Mouse (Mus musculus): ENCODE data around the gene Tmod4. TPM values are rescaled to one million over a fixed set of nuclear protein-coding genes. Genes with fewer than 3 reads are reported as not detected.
A peak's percentile ranks its signal among the peaks of the same experiment; 100 is the strongest.

The Tmod4 gene
- polyA plus RNA-seq, 1 experiment: not detected

DNA sequence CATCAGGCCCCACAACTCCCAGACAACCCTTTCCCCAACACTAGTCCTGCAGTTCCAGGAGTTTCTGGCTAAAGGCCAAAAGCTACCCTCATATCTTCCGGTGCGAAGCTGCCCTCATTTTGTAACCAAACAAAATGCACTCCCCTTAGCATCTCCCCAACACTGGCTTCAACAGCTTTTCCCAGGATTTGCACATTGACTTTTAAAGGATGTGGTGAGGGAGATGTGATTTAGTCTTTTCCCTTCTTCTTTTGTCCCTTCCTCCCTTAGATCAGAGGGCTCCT lies 38.0 kb downstream of the Tmod4 start:
- H3K4me1 ChIP-seq (ENCODE audit: control insufficient read depth, insufficient read depth, low read length): peaks cover 29% of the 10 kb centered on the region
- H3K27ac ChIP-seq (ENCODE audit: insufficient read depth, low read depth, low read length): peak overlapping the region; percentile 15; the same call in 1 of the 2 replicates
- 35% methylated on average over 2 of the region's 2 CpGs for WGBS
- TF ChIP-seq CTCF (IDR thresholded peaks at IDR 0.05; ENCODE audit: insufficient read depth, low read depth, low read length): no peak
- no peak for TF ChIP-seq POLR2A (IDR thresholded peaks at IDR 0.05; ENCODE audit: insufficient read depth, low read depth, low read length)
- H3K4me3 ChIP-seq (ENCODE audit: insufficient read depth, low read depth, low read length): no peak overlapping the region

DNA sequence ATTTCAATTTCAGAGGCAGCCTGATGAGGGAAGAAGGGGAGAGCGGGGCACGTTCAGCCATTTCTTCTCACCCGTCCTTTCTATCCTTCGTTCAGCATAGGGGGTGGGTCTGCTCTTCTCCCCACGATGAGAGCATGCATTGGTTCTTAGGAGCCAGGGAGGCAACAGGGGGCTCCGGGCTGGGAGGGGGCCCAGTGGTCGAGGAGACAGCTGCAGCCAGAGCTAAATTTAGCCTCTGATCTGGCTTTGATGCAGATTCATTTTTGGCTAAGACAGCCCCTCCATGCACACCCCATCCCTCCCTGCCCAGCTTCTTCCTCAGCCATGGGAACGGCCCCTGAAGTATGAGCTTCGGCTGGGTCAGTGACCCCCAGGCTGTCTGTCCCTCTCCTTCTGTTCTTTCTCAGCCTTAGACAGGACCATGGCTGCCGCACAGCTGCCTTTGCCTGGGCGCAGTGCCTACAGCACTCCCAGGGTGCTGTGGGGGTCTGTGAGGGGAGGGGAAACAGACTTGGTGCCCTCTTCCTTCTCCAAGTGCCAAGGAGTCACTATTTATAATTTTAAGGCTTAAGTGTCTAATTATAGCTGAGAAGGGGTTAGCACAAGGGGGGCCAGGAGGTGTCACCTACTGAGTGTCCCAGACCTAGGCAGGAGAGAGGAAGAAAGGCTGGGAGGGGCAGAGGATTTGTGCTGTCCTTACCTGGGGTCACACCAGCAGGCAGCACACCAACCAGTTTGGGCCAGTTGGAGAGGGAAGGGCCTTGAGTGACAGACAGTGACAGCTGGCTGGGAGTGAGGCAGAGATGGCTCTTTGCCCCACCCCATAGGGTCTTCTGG lies 39.4 kb downstream of the Tmod4 start:
- Histone ChIP-seq H3K27ac (ENCODE audit: insufficient read depth, low read depth, low read length) (0 out of 2 replicates have a peak overlapping the region, but pooled peaks have one; percentile 31), H3K4me1 (ENCODE audit: control insufficient read depth, insufficient read depth, low read length) (peaks cover 29% of the 10 kb centered on the region), H3K4me3 (ENCODE audit: insufficient read depth, low read depth, low read length) (no peak overlapping the region)
- 41% methylated on average over 11 of the region's 11 CpGs for WGBS
- TF ChIP-seq POLR2A (IDR thresholded peaks at IDR 0.05; ENCODE audit: insufficient read depth, low read depth, low read length) (no peak), CTCF (IDR thresholded peaks at IDR 0.05; ENCODE audit: insufficient read depth, low read depth, low read length) (no peak)

DNA sequence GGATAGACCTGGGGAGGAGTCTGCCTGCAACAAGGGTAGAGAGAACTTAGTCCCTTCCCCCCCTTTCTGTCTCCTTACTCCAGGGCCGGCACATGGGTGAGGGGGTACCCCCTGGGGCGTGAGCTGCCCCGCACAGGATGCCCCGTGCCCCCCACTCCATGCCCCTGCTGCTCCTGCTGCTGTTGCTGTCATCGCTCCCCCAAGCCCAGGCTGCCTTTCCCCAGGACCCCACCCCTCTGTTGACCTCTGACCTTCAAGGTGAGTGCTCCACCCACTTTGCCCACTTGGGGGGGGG lies 39.9 kb downstream of the Tmod4 start:
- TF ChIP-seq CTCF (IDR thresholded peaks at IDR 0.05; ENCODE audit: insufficient read depth, low read depth, low read length): no peak
- no peak for TF ChIP-seq POLR2A (IDR thresholded peaks at IDR 0.05; ENCODE audit: insufficient read depth, low read depth, low read length)
- Histone ChIP-seq H3K4me3 (ENCODE audit: insufficient read depth, low read depth, low read length) (no peak overlapping the region), H3K4me1 (ENCODE audit: control insufficient read depth, insufficient read depth, low read length) (peaks cover 29% of the 10 kb centered on the region), H3K27ac (ENCODE audit: insufficient read depth, low read depth, low read length) (no peak overlapping the region)
- WGBS: 71% methylated on average over 5 of the region's 5 CpGs

DNA sequence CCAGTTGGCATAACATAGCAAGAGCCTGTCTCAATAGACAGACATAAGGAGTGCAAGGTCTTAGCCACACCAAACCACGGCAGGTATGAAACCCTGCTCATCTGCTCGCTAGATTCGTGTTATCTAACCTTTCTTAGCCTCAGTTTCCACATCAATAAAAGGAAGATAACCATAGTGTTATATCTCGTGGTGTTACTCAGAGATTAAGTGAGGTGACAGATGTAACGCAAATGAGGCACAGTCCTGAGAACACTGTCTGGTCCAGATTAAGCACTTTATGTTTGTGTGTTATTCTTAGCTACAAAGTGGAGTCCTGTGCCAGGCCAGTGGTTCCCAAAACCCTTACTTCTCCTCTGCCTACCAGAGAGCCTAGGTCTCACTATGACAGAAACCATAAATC lies 40.6 kb downstream of the Tmod4 start:
- Histone ChIP-seq H3K27ac (ENCODE audit: insufficient read depth, low read depth, low read length) (no peak overlapping the region), H3K4me1 (ENCODE audit: control insufficient read depth, insufficient read depth, low read length) (peaks cover 25% of the 10 kb centered on the region), H3K4me3 (ENCODE audit: insufficient read depth, low read depth, low read length) (no peak overlapping the region)
- TF ChIP-seq POLR2A (IDR thresholded peaks at IDR 0.05; ENCODE audit: insufficient read depth, low read depth, low read length) (no peak), CTCF (IDR thresholded peaks at IDR 0.05; ENCODE audit: insufficient read depth, low read depth, low read length) (no peak)
- WGBS: 86% methylated on average over 5 of the region's 5 CpGs

DNA sequence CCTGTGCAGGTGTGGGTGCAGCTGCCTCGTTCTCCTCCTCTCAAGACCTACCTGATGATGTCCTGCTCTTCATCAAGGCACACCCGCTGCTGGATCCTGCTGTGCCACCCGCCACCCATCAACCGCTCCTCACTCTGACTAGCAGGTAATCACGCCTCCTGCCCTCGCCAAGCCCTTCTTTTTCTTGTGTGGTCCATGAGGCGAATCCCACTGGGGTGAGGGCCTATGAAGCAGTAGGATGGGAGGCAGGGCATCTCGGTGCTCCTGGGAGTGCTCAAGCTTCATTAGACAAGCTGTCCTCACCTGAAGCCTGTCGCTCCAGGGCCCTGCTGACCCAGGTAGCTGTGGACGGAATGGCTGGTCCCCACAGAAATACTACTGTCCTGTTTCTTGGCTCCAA lies 45.7 kb downstream of the Tmod4 start:
- 91% methylated on average over 10 of the region's 10 CpGs for WGBS
- H3K4me1 ChIP-seq (ENCODE audit: control insufficient read depth, insufficient read depth, low read length): peaks cover 10% of the 10 kb centered on the region
- H3K4me3 ChIP-seq (ENCODE audit: insufficient read depth, low read depth, low read length): no peak overlapping the region
- H3K27ac ChIP-seq (ENCODE audit: insufficient read depth, low read depth, low read length): no peak overlapping the region
- no peak for TF ChIP-seq CTCF (IDR thresholded peaks at IDR 0.05; ENCODE audit: insufficient read depth, low read depth, low read length)
- TF ChIP-seq POLR2A (IDR thresholded peaks at IDR 0.05; ENCODE audit: insufficient read depth, low read depth, low read length): no peak

DNA sequence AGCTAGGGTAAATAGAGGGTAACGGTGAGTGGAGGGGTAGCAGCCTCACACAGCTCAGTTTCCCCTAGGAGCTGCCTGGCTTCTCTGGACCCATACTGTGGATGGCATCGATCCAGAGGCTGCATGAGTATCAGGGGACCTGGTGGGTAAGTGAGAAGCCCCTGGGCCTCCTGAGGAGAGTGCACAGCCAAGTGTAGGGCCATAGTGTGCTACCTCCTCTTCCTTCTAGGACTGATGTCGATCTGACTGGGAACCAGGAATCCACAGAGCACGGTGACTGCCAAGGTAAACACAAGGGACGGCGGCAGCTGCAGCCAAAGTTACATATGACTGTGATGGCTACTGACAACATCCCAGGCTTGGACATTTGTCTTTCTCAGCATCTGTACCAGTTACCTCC lies 46.8 kb downstream of the Tmod4 start:
- peaks cover 10% of the 10 kb centered on the region for H3K4me1 ChIP-seq (ENCODE audit: control insufficient read depth, insufficient read depth, low read length)
- 91% methylated on average over 6 of the region's 6 CpGs for WGBS
- TF ChIP-seq POLR2A (IDR thresholded peaks at IDR 0.05; ENCODE audit: insufficient read depth, low read depth, low read length): no peak
- no peak for TF ChIP-seq CTCF (IDR thresholded peaks at IDR 0.05; ENCODE audit: insufficient read depth, low read depth, low read length)
- H3K4me3 ChIP-seq (ENCODE audit: insufficient read depth, low read depth, low read length): no peak overlapping the region
- no peak overlapping the region for H3K27ac ChIP-seq (ENCODE audit: insufficient read depth, low read depth, low read length)

DNA sequence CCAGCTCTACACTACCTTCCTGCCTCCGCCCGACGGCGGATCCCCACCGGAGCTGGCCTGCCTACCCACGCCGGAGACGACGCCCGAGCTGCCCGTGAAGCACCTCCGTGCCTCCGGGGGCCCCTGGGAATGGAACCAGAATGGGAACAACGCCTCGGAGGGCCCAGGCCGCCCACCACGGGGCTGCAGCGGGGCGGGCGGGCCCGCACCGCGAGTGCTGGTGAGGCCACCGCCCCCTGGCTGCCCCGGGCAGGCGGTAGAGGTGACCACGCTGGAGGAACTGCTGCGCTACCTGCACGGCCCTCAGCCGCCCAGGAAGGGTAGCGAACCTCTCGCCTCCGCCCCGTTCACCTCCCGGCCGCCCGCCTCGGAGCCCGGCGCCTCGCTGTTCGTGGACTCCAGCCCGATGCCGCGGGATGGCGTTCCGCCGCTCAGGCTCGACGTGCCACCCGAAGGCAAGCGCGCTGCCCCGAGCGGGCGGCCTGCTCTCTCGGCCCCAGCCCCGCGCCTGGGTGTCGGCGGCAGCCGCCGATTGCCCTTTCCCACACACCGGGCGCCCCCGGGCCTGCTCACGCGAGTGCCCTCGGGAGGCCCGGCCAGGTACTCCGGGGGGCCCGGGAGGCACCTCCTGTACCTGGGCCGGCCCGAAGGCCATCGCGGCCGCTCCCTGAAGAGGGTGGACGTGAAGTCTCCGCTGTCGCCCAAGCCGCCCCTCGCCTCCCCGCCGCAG lies 48.4 kb downstream of the Tmod4 start:
- WGBS: 57% methylated on average over 84 of the region's 84 CpGs
- TF ChIP-seq POLR2A (IDR thresholded peaks at IDR 0.05; ENCODE audit: insufficient read depth, low read depth, low read length) (no peak), CTCF (IDR thresholded peaks at IDR 0.05; ENCODE audit: insufficient read depth, low read depth, low read length) (no peak)
- no peak overlapping the region for H3K27ac ChIP-seq (ENCODE audit: insufficient read depth, low read depth, low read length)
- H3K4me3 ChIP-seq (ENCODE audit: insufficient read depth, low read depth, low read length): no peak overlapping the region
- H3K4me1 ChIP-seq (ENCODE audit: control insufficient read depth, insufficient read depth, low read length): peaks cover 14% of the 10 kb centered on the region

DNA sequence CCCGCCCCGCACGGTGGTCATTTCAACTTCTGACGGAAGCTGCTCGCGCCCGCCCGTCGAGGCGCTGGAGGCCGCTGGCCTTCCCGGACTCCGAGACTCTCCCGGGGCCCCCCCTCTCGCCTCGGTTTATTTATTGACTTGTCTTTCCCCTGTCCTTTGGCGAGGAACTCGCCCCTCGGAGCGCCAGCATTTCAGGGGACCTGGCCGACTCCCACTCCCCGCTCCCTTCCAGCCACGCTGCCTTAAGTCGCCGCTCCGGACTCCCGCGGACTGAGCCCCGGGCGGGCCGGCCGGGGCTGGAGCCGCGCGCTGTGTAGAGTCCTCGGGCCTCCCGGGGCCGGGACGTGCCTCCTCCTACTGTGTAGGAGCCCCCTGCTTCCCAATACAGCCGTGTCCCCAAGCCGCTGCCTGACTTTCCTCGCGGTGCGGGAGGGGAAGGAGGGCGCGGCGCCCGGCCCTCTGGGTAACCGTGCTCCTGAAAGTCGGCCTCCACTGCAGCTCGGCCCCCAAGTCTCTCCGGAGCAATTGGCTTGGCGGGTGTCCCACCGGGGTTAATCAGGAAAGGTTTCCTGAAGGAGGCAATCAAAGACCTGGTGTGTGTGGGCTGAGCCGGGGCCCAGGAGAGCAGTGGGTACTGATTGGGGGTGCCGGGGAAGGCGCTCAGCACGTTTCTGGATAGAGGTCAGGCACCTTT lies 49.1 kb downstream of the Tmod4 start:
- no peak overlapping the region for H3K27ac ChIP-seq (ENCODE audit: insufficient read depth, low read depth, low read length)
- no peak for TF ChIP-seq POLR2A (IDR thresholded peaks at IDR 0.05; ENCODE audit: insufficient read depth, low read depth, low read length)
- TF ChIP-seq CTCF (IDR thresholded peaks at IDR 0.05; ENCODE audit: insufficient read depth, low read depth, low read length): no peak
- peak overlapping the region; percentile 12 for H3K4me3 ChIP-seq (ENCODE audit: insufficient read depth, low read depth, low read length)
- H3K4me1 ChIP-seq (ENCODE audit: control insufficient read depth, insufficient read depth, low read length): peaks cover 14% of the 10 kb centered on the region
- 43% methylated on average over 58 of the region's 58 CpGs for WGBS

DNA sequence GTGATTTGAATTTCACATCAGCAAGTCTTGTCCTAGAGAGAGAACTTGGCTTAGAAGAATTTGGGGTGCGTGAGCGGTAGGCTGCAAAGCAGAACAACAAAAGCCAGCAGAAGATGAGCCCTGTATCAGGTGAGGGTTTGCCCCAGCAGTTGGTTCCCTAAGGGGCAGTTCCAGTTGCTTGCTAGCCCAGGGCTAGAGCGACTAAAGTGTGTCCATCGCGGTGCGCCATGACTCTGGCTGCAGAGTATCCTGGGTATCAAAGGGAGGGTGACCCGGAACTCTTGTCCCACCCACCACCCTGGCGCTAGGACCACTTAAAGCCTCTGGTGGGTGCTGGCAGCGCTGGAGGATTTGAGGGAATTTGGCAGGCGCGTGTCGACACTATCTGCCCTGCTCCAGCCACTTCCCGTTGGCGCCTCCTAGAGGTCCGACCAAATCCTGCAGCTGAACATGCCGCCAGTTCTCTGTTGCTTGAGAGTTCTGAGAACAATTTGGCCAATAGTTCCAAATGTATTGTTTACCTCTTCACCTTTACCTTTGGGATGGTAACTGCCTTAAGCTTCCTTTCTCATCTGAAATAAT lies 49.8 kb downstream of the Tmod4 start:
- TF ChIP-seq CTCF (IDR thresholded peaks at IDR 0.05; ENCODE audit: insufficient read depth, low read depth, low read length): peak; percentile 80
- TF ChIP-seq POLR2A (IDR thresholded peaks at IDR 0.05; ENCODE audit: insufficient read depth, low read depth, low read length): no peak
- Histone ChIP-seq H3K27ac (ENCODE audit: insufficient read depth, low read depth, low read length) (no peak overlapping the region), H3K4me3 (ENCODE audit: insufficient read depth, low read depth, low read length) (no peak overlapping the region), H3K4me1 (ENCODE audit: control insufficient read depth, insufficient read depth, low read length) (peaks cover 14% of the 10 kb centered on the region)
- WGBS: 20% methylated on average over 16 of the region's 16 CpGs

All from olfactory bulb, adult 2 months (tissue).